Mouse (Mus musculus) limb, embryonic 14.5 days (tissue): ENCODE measurements around the gene Fam213a. TPM values are rescaled to one million over a fixed set of nuclear protein-coding genes. Genes with fewer than 3 reads are reported as not detected.

Source experiments
- ATAC-seq: fragments of 200-750 bp; cut with Nextera tagmentation; 2 replicates; pipeline ENCODE4 v1.8.0; 2017; ENCODE audit warnings: low read depth, moderate number of reproducible peaks, moderate TSS enrichment; ENCODE audit not compliant: low FRiP score
- DNase-seq: peaks from one replicate; pipeline ENCODE4 v3.0.0-alpha.2; 2015; ENCODE audit warnings: low spot score
- H3K27ac ChIP-seq: fragments of 300-500 bp; sonication (generic); replicated peaks from 2 replicates; pipeline ENCODE4 v1.5.1; 2014; ENCODE audit warnings: low read depth, mild to moderate bottlenecking, low read length, moderate library complexity, mixed read lengths
- H3K27me3 ChIP-seq: fragments of 300-500 bp; sonication (generic); 2 replicates; pipeline ENCODE4 v1.6.1; 2014; ENCODE audit warnings: low read length, mixed read lengths; ENCODE audit not compliant: control insufficient read depth, insufficient read depth
- H3K36me3 ChIP-seq: fragments of 300-500 bp; sonication (generic); 2 replicates; pipeline ENCODE4 v1.6.1; 2014; ENCODE audit warnings: mild to moderate bottlenecking, low read length, moderate library complexity, mixed read lengths; ENCODE audit not compliant: control insufficient read depth, insufficient read depth
- H3K4me1 ChIP-seq: fragments of 300-500 bp; sonication (generic); 2 replicates; pipeline ENCODE4 v1.6.1; 2014; ENCODE audit warnings: antibody characterized with exemption, low read length, mixed read lengths; ENCODE audit not compliant: control insufficient read depth, insufficient read depth
- H3K4me2 ChIP-seq: fragments of 300-500 bp; sonication (generic); replicated peaks from 2 replicates; pipeline ENCODE4 v1.6.1; 2014; ENCODE audit warnings: low read depth, mild to moderate bottlenecking, low read length, moderate library complexity; ENCODE audit not compliant: severe bottlenecking
- H3K4me3 ChIP-seq: fragments of 300-500 bp; sonication (generic); replicated peaks from 2 replicates; pipeline ENCODE4 v1.5.1; 2014; ENCODE audit warnings: low read length
- H3K9ac ChIP-seq: fragments of 300-500 bp; sonication (generic); 2 replicates; pipeline ENCODE4 v1.6.1; 2014; ENCODE audit warnings: mild to moderate bottlenecking, low read depth, low read length, moderate library complexity; ENCODE audit not compliant: severe bottlenecking
- H3K9me3 ChIP-seq: fragments of 300-500 bp; sonication (generic); 2 replicates; pipeline ENCODE4 v1.6.1; 2016; ENCODE audit warnings: low read length; ENCODE audit not compliant: control insufficient read depth
- POLR2A ChIP-seq: fragments of 200-500 bp; IDR thresholded peaks from 2 replicates; pipeline ENCODE4 v1.8.0; 2012; ENCODE audit warnings: inconsistent platforms, mild to moderate bottlenecking, moderate library complexity, borderline replicate concordance; ENCODE audit not compliant: insufficient read depth, insufficient read length; ENCODE audit errors: extremely low read depth
- WGBS: fragments of 180-500 bp; shearing (Covaris S2); extraction: QIAGEN DNeasy Blood & Tissue Kit; methylation state at CpG from one replicate; pipeline ENCODE4 v1.1.7; 2014; 5-methylcytosine and 5-hydroxymethylcytosine counted together
- polyA plus RNA-seq, 2 experiments: library from polyadenylated mRNA; depleted of rRNA in 1 of 2; stranded (reverse) in 1 of 2; unstranded in 1 of 2; fragments of >200 nt; fragmentation: Nextera tagmentation in 1 of 2; extraction: Ambion mirVana in 1 of 2; gene quantifications; 2 replicates each; pipeline versions ENCODE4 v1.2.1 to v1.2.3; 2012 to 2014

Fam213a gene
- polyA plus RNA-seq, 2 experiments, result 19.6 to 27.1 TPM

DNA sequence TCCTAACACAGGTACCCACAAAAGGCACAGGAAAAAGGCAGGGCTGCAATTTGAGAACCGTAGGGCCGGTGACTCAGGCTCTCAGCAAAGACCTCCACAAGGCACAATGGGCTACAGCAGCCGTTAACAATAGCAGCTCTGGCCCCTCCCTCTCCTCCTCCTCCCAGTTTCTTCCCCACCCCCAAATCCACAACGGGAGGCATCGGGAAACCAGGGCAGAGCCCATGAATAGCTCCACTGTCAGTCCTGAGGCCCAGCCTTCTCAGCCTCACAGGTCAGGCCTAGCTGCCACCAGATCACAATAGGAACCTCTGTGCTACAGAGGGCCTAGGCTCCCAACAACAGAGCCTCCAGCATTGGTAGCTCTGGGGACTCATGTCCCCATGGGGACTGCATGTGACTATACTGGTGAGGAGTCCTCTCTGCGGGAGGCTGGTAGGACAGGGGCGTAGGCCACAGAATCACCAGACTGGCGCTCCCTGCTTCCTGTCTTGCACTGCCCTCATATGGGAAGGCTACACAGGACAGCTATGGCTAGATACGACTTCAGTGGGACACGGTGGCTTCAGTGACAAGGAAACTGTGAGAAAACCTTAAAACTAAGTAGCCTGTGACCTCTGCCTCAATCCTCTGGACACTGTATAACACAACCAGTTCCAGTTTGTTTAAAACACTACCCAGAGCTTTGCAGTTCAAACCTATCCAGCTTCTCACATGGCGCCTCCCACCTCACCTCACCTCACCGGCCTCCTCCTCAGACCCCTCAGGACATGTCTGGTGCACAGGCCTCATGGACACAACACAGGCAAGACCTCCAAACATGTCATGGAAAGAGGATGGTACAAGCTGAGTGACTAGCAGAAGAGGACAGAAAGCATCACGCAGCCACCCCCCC, 57.1 kb downstream of the Fam213a start:
- 43% methylated on average over 13 of the region's 13 CpGs for WGBS
- peaks cover 71% of the 10 kb centered on the region for H3K4me1 ChIP-seq
- DNase-seq (peak; percentile 48), ATAC-seq (peak; percentile 71; the same call in 1 of the 2 replicates)
- H3K36me3 ChIP-seq, result no peaks in the 10 kb centered on the region
- no peaks in the 10 kb centered on the region for H3K27me3 ChIP-seq
- peak overlapping the region; percentile 25; the same call in 1 of the 2 replicates for H3K4me2 ChIP-seq
- peak overlapping the region; percentile 36; the same call in 1 of the 2 replicates for H3K9ac ChIP-seq
- no peaks in the 10 kb centered on the region for H3K9me3 ChIP-seq
- H3K4me3 ChIP-seq, result no peak overlapping the region
- peak overlapping the region; percentile 73 for H3K27ac ChIP-seq
- no peak for TF ChIP-seq POLR2A

DNA sequence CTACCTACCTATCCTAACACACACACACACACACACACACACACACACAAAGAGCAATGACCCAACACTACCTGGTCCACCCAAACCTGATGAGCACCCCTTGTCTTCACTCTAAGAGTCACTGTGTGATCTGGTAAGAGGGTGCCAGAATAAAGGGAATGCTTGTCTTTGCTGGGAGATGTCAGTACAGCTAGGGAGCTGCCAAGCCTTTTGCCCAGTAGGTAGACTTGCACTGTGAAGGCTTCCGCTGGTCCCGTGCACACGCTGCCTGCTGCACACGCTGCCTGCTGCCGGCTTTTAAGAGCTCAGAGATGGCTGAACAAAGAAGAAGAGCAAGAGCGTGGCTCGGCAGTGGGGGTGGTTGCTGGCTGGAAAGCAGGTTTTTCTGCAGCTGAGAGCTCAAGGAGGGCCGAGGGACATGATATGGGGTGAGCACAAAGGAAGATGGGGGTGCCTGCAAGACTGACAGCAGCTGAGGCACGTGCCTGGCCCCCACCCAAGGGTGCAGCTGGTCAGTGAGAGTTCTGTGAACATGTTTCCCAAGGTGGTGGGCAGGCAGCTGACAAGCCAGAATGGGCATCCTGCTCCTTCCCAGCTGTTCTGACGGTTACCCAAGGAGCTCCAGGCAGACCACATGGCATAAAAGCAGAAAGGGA, 57.9 kb downstream of the Fam213a start:
- WGBS, result 16% methylated on average over 10 of the region's 10 CpGs
- H3K27ac ChIP-seq, result peak overlapping the region; percentile 73
- peaks cover 73% of the 10 kb centered on the region for H3K4me1 ChIP-seq
- peak overlapping the region; percentile 25 for H3K4me2 ChIP-seq
- no peaks in the 10 kb centered on the region for H3K36me3 ChIP-seq
- H3K27me3 ChIP-seq, result no peaks in the 10 kb centered on the region
- H3K4me3 ChIP-seq, result no peak overlapping the region
- no peaks in the 10 kb centered on the region for H3K9me3 ChIP-seq
- DNase-seq (peak; percentile 21), ATAC-seq (peak; percentile 5; the same call in 1 of the 2 replicates)
- TF ChIP-seq POLR2A, result no peak
- H3K9ac ChIP-seq, result peak overlapping the region; percentile 25; the same call in 1 of the 2 replicates

DNA sequence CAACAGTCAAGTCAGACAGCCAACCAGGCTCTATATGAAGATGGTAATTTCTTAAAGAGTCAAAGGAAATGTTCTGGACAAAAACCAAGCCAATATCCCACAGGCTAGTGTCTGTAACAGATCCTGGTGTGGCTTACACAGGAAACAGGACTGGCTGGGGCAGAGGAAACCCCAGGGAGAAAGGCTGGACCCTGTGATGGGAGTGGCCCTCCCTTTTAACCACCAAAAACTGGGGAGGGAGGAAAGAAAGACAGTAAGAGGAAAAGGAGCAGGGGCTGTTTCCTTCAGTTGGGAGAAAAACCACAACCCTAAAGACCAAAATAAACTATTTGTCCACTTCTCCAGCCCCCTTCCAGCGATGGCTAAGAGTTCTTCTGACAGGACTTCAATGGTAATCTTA, 58.4 kb downstream of the Fam213a start:
- DNase-seq (no peak), ATAC-seq (no peak)
- Histone ChIP-seq H3K27me3 (no peaks in the 10 kb centered on the region), H3K9me3 (no peaks in the 10 kb centered on the region), H3K27ac (0 out of 2 replicates have a peak overlapping the region, but pooled peaks have one; percentile 73), H3K4me2 (no peak overlapping the region), H3K9ac (no peak overlapping the region), H3K4me1 (peaks cover 75% of the 10 kb centered on the region), H3K36me3 (no peaks in the 10 kb centered on the region), H3K4me3 (no peak overlapping the region)
- no peak for TF ChIP-seq POLR2A
- 78% methylated on average over 1 of the region's 1 CpGs for WGBS

DNA sequence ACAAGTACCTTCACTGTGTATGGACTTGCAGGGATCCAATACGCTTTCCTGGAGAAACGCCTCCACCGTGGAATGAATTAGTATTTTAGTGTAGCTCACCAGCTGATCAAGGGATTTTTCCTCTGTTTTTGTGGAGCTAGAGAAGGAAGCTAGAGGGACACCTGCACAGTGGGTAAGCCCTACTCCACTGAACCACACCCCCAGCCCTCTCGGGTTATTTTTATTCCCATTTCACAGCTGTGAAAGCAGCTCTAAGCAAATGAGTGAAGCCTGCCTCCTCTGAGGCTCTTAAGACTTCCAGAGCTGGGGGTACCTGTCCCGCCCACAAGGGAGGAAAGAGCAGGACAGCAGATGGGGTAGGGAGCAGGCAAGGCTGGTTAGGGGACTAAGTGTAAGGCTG, 60.2 kb downstream of the Fam213a start:
- peaks cover 67% of the 10 kb centered on the region for H3K4me1 ChIP-seq
- 46% methylated on average over 5 of the region's 5 CpGs for WGBS
- no peak for ATAC-seq
- H3K36me3 ChIP-seq, result no peaks in the 10 kb centered on the region
- no peak overlapping the region for H3K27ac ChIP-seq
- no peaks in the 10 kb centered on the region for H3K27me3 ChIP-seq
- H3K9ac ChIP-seq, result no peak overlapping the region
- DNase-seq, result no peak
- TF ChIP-seq POLR2A, result no peak
- no peak overlapping the region for H3K4me2 ChIP-seq
- H3K4me3 ChIP-seq, result no peak overlapping the region
- H3K9me3 ChIP-seq, result no peaks in the 10 kb centered on the region

DNA sequence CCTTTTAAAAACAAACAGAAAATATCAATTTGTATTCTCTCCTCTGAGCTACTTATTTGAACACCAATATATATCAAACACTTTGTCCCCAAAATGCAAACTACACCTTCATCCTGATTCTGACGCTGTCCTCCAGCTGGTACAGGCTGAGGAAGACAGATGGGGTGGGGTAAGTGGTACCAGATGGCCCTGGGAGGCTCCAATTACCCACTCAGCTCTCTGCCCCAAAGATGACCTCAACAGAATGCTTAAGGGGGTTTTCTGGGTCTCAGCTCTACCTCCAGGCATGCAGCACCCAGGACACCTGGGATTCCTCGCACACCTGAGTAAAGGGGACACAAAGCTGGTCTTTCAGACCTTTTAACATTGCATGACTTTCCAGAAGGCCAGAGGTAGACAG, 60.9 kb downstream of the Fam213a start:
- no peak for TF ChIP-seq POLR2A
- DNase-seq, result no peak

More for the DNA sequence above, 60.9 kb downstream of the Fam213a start:
- WGBS, result 12% methylated on average over 2 of the region's 2 CpGs
- no peak for ATAC-seq
- Histone ChIP-seq H3K36me3 (no peaks in the 10 kb centered on the region), H3K9ac (no peak overlapping the region), H3K27ac (no peak overlapping the region), H3K9me3 (no peaks in the 10 kb centered on the region), H3K4me2 (no peak overlapping the region), H3K4me3 (no peak overlapping the region), H3K27me3 (no peaks in the 10 kb centered on the region), H3K4me1 (peaks cover 66% of the 10 kb centered on the region)
